Mouse (Mus musculus) heart, adult 2 months (tissue): ENCODE data around the gene Bcl9l. TPM values are rescaled to one million over a fixed set of nuclear protein-coding genes. Genes with fewer than 3 reads are reported as not detected.

ENCODE experiments used
- DNase-seq, 2 experiments: peaks; one replicate each; pipeline ENCODE4 v3.0.0; 2021
- H3K27ac ChIP-seq: fragments of 200-600 bp; 2 replicates; pipeline ENCODE4 v1.8.1; 2022
- H3K27me3 ChIP-seq: fragments of 200-500 bp; 2 replicates; pipeline ENCODE4 v1.6.1; 2012; ENCODE audit warnings: mild to moderate bottlenecking, low read length, inconsistent platforms, mixed read lengths; ENCODE audit not compliant: control insufficient read depth, insufficient read depth
- H3K36me3 ChIP-seq: fragments of 200-500 bp; 2 replicates; pipeline ENCODE4 v1.6.1; 2012; ENCODE audit warnings: low read length, inconsistent platforms; ENCODE audit not compliant: control insufficient read depth, insufficient read depth
- H3K4me1 ChIP-seq: fragments of 200-500 bp; 2 replicates; pipeline ENCODE4 v1.6.1; 2011; ENCODE audit warnings: low read length; ENCODE audit not compliant: control insufficient read depth, insufficient read depth
- H3K4me3 ChIP-seq: fragments of 200-600 bp; 2 replicates; pipeline ENCODE4 v1.8.1; 2022
- H3K79me2 ChIP-seq: fragments of 200-500 bp; replicated peaks from 2 replicates; pipeline ENCODE4 v1.6.1; 2012; ENCODE audit warnings: mild to moderate bottlenecking, inconsistent platforms, low read length, moderate library complexity, mixed read lengths; ENCODE audit not compliant: control insufficient read depth, insufficient read depth
- H3K9ac ChIP-seq: fragments of 200-500 bp; 2 replicates; pipeline ENCODE4 v1.6.1; 2012; ENCODE audit warnings: low read depth, mild to moderate bottlenecking, control low read depth, inconsistent platforms, low read length, mixed read lengths
- CTCF ChIP-seq: fragments of 200-600 bp; IDR thresholded peaks from 2 replicates; pipeline ENCODE4 v1.8.1; 2022; ENCODE audit warnings: antibody characterized with exemption, mild to moderate bottlenecking, moderate library complexity
- EP300 ChIP-seq: fragments of 200-500 bp; IDR thresholded peaks from 2 replicates; pipeline ENCODE4 v1.6.1; 2011; ENCODE audit warnings: low read depth, low read length, control low read depth; ENCODE audit not compliant: insufficient read depth
- POLR2A ChIP-seq: fragments of 200-500 bp; IDR thresholded peaks from 2 replicates; pipeline ENCODE4 v1.6.1; 2011; ENCODE audit warnings: mild to moderate bottlenecking, low read depth, low read length, control low read depth; ENCODE audit not compliant: insufficient read depth
- WGBS: fragments of 180-500 bp; shearing (Covaris S2); methylation state at CpG from one replicate; pipeline ENCODE4 v1.1.7; 2018; 5-methylcytosine and 5-hydroxymethylcytosine counted together
- intact Hi-C: fragments of 180-260 bp; cut with DNase I; formaldehyde crosslinking; loops from one replicate; pipeline ENCODE4 v1.15.1; 2025
- polyA plus RNA-seq: library from polyadenylated mRNA; depleted of rRNA; stranded (reverse); fragments of >200 nt; gene quantifications from 2 replicates; pipeline ENCODE4 v1.2.3, GENCODE M21; 2012
- total RNA-seq, 2 experiments: library from RNA; stranded (reverse); gene quantifications; 2 replicates each; pipeline ENCODE4 v1.2.3; 2021

Gene Bcl9l
- total and polyA plus RNA-seq, 3 experiments = 21.5 to 58.7 (median 44.5) TPM

GRCm38 (mm10) chr9:44501206-44501879 is 18.7 kb downstream of the Bcl9l start:
- Histone ChIP-seq H3K4me1 (peaks cover 18% of the 10 kb centered on the region), H3K27ac (no peak overlapping the region; the same call in 1 of the 2 replicates), H3K4me3 (no peak overlapping the region), H3K36me3 (no peaks in the 10 kb centered on the region), H3K9ac (no peak overlapping the region), H3K27me3 (no peaks in the 10 kb centered on the region), H3K79me2 (no peaks in the 10 kb centered on the region)
- TF ChIP-seq EP300 (no peak), CTCF (no peak), POLR2A (no peak)
- 56% methylated on average over 10 of the region's 10 CpGs for WGBS
- intact Hi-C loops = no loop called here
- peak in 1 of 2 experiments; percentile 44 for DNase-seq

- Histone ChIP-seq H3K79me2 (no peaks in the 10 kb centered on the region), H3K4me3 (no peak overlapping the region), H3K9ac (no peak overlapping the region), H3K27ac (no peak overlapping the region), H3K27me3 (no peaks in the 10 kb centered on the region), H3K36me3 (no peaks in the 10 kb centered on the region), H3K4me1 (peaks cover 15% of the 10 kb centered on the region)
- WGBS = 4% methylated on average over 4 of the region's 4 CpGs
- intact Hi-C loops = loop anchor here (1.0 kb wide), 1 partner anchor 48 kb away; the partner anchor contains the start of gene Upk2
- TF ChIP-seq CTCF (0 out of 2 replicates have a peak, but pooled peaks have one; percentile 98), EP300 (peak; percentile 96), POLR2A (no peak)
- peak; percentile 81 to 87 for DNase-seq
These were observed 19.4 kb downstream of the Bcl9l start for GRCm38 (mm10) chr9:44502006-44502405.

GRCm38 (mm10) chr9:44504893-44505823 is 22.5 kb downstream of the Bcl9l start:
- TF ChIP-seq EP300 (no peak), POLR2A (no peak), CTCF (no peak)
- no peak overlapping the region for H3K27ac ChIP-seq
- no peak overlapping the region for H3K9ac ChIP-seq
- no peak overlapping the region for H3K4me3 ChIP-seq
- H3K4me1 ChIP-seq = peaks cover 9% of the 10 kb centered on the region
- no peaks in the 10 kb centered on the region for H3K36me3 ChIP-seq
- H3K79me2 ChIP-seq = no peaks in the 10 kb centered on the region
- intact Hi-C loops = loop anchor here (5.0 kb wide), 1 partner anchor 182 kb away; no protein-coding TSS in a partner anchor
- WGBS = 77% methylated on average over 20 of the region's 20 CpGs
- no peaks in the 10 kb centered on the region for H3K27me3 ChIP-seq
- peak in 1 of 2 experiments; percentile 7 for DNase-seq

- Histone ChIP-seq H3K27ac (no peak overlapping the region), H3K4me3 (no peak overlapping the region), H3K4me1 (peaks cover 12% of the 10 kb centered on the region), H3K79me2 (no peaks in the 10 kb centered on the region), H3K36me3 (no peaks in the 10 kb centered on the region), H3K9ac (no peak overlapping the region), H3K27me3 (no peaks in the 10 kb centered on the region)
- 62% methylated on average over 23 of the region's 23 CpGs for whole genome bisulfite sequencing
- intact Hi-C loops = loop anchor here (5.0 kb wide), 1 partner anchor 181 kb away; no protein-coding TSS in a partner anchor
- TF ChIP-seq EP300 (no peak), CTCF (0 out of 2 replicates have a peak, but pooled peaks have one; percentile 21)
- peak; percentile 18 to 31 for DNase-seq
These were observed 23.3 kb downstream of the Bcl9l start for GRCm38 (mm10) chr9:44505824-44506467.

GRCm38 (mm10) chr9:44506566-44506965 is 23.9 kb downstream of the Bcl9l start:
- no peak for TF ChIP-seq EP300
- Histone ChIP-seq H3K79me2 (no peaks in the 10 kb centered on the region), H3K27me3 (no peaks in the 10 kb centered on the region), H3K9ac (no peak overlapping the region), H3K4me1 (peaks cover 18% of the 10 kb centered on the region), H3K36me3 (no peaks in the 10 kb centered on the region), H3K27ac (no peak overlapping the region), H3K4me3 (no peak overlapping the region)
- intact Hi-C loops = loop anchor here (5.0 kb wide), 1 partner anchor 181 kb away; no protein-coding TSS in a partner anchor
- WGBS = 92% methylated on average over 13 of the region's 13 CpGs
- DNase-seq = no peak
